Mouse (Mus musculus) megakaryocyte, embryonic 14.5 days (primary cell): ENCODE measurements around the gene Miga2.
"Not testable (repeated sequence)": the region's sequence is repeated elsewhere in the genome, so short reads cannot be mapped to it uniquely, and the experiment has no call there.

Experiments
- FLI1 ChIP-seq: IDR thresholded peaks from 2 replicates; pipeline ENCODE4 v1.6.1; 2012; ENCODE audit warnings: low read length, inconsistent platforms, mixed read lengths
- GATA1 ChIP-seq: IDR thresholded peaks from 3 replicates; pipeline ENCODE4 v1.6.1; 2012; ENCODE audit warnings: mixed read lengths, low read length, inconsistent platforms, borderline replicate concordance

- TF ChIP-seq GATA1, FLI1: not testable (repeated sequence)
Observed at GRCm38 (mm10) chr2:30417154-30417553, 53.1 kb downstream of the Miga2 start.
